Mouse (Mus musculus) left cerebral cortex, adult 8-10 months (tissue): ENCODE data around the gene Arl14. TPM values are rescaled to one million over a fixed set of nuclear protein-coding genes. Genes with fewer than 3 reads are reported as not detected.
"Not testable (repeated sequence)": the region's sequence is repeated elsewhere in the genome, so short reads cannot be mapped to it uniquely, and the experiment has no call there.

Experiments used
- DNase-seq, 2 experiments: peaks; one replicate each; pipeline ENCODE4 v3.0.0; 2022; ENCODE audit warnings: low spot score in 2 of 2
- total RNA-seq, 4 experiments: library from RNA; stranded (reverse); gene quantifications; 2 replicates each; pipeline ENCODE4 v1.2.4; 2022

Gene Arl14
- total RNA-seq, 4 experiments from 2014 or later, result not detected

DNA sequence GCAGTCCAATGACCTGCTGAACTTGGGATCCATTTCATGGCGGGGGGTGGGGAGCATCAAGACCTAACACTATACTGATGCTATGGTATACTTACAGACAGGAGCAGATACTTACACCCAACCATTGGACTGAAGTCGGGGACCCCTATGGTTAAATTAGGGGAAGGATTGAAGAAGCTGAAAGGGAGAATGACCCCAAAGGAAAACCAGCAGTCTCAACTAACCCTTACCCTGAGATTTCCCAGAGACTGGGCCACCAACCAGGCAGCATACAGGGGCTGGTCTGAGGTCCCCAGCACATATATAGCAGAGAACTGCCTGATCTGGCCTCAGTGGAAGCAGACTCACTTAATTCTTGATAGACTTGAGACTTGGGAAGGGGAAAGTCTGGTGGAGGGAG is 10.0 kb upstream of the Arl14 start:
- DNase-seq, result no peak

DNA sequence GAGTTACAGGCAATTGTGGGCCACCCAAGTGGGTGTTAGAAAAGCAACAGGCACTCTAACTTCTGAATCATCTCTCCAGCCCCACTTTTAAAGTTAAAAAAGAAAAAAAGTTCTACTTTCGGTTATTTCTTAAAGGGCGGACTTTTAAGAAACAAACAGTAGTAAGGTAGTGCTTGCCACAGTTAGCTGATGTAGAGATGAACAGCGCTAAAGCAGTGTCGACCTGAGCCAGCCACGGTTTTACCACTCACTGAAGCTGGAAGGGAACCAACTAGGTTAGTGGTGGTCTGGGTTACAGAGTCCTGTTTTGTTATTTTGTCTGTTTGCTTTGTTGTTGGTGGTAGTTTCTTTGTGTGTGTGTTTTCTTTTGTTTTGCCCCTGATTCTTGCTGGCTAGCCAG is 8.8 kb upstream of the Arl14 start:
- no peak for DNase-seq

DNA sequence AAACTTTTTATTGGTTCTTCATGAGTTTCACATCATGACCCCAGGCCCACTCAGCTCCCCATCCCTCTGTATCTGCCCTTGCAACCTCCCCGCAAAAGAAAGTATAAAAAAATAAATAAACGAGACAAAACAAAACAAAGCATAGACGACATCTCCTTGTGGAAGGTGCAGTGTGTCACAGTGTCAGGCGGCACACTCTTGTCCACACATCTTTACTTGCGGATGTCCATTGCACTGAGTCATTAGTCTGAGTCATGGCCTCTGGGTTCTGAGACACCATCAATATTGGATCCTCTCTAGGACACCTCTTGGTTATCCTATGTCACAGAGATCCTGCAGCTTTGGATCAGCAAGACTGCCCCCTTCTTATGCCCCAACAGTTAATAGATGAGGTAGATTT is 7.7 kb upstream of the Arl14 start:
- no peak for DNase-seq

DNA sequence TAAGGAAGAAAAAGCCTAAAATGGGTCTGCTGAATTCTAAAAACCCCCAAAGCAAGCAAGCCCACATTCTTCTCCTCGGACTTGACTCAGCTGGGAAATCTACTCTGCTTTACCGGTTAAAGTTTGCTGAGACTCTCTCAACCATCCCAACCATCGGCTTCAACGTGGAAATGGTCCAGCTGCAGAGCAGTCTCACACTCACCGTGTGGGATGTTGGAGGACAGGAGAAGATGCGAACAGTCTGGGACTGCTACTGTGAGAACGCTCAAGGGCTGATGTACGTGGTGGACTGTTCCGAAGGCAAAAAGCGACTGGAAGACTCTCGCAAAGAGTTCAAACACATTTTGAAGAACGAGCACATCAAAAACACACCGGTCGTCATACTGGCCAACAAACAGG is 282 bp downstream of the Arl14 start:
- no peak for DNase-seq

DNA sequence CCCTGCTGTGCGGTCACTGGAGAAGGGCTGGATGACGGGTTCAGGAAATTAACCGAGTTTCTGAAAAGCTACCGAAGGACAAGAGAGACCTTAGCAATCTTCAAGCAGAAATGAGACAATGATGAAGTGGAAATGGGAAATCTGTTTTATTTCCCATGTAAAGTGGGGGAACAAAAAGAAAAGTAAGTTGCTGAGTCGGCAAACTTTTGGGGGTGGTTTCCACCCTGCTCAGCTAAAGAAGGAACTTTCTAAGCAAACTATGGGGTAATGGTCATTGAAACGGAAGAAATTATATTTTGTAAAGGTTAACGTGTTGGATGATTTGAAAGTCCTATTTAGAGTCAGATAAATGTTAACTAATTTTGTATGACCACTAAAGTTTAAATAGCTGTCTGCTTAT is 768 bp downstream of the Arl14 start:
- DNase-seq, result no peak

DNA sequence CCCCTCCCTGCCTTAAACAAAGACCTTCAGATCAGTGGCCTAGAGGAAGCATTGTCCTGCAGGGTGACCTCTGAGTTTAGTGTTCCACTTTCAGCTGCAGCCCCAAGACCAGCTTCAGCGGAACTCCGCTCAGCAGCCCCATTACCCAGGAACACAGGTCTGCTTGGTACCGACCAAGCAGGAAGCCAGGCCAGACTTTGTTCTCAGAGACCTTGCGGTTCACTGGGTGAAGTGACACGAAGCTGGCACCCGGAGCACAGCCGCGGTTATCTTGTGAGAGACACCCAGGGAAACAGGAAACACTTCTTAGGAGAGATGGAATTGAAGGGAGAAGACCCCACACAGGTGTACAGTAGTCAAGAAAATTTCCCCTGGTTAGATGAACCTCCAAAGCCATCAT is 1.4 kb downstream of the Arl14 start:
- no peak for DNase-seq

DNA sequence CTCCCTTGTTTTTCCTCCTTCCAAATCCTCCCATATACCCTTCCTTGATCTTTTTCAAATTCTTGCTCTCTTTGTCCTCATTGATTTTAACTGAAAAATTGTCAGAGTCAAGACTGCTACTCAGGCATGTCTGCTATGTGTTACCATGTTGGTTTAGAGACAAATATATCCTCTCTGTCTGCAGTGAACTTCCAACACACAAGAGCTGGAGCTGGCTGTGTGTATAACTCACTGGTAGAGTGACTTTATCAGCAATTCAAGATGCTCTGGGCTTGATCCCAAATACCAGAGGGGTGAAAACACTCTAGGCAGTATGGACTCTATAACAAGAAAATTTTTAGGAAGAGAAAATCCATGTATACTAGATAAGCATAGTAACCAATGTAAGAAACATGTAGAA is 2.8 kb downstream of the Arl14 start:
- DNase-seq, result no peak

DNA sequence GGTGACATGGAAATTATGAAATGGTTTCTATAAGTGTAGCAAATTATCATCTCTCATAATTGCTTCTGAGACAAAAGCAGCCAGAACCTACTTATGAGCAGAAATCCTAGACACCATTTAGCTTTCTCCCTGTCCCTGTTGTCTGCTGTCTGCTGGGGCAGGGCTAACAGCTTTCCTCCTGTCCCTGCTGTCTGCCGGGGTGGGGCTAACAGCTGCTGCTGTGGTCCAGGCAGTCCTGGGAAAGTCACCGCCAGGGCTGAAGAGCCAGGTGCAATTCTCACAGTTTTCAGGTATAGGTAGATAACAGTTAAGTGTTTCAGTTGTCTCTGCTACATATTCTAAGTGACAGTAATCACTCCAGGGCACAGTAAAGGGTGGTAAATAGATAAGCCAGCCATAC is 4.3 kb downstream of the Arl14 start:
- no peak for DNase-seq

DNA sequence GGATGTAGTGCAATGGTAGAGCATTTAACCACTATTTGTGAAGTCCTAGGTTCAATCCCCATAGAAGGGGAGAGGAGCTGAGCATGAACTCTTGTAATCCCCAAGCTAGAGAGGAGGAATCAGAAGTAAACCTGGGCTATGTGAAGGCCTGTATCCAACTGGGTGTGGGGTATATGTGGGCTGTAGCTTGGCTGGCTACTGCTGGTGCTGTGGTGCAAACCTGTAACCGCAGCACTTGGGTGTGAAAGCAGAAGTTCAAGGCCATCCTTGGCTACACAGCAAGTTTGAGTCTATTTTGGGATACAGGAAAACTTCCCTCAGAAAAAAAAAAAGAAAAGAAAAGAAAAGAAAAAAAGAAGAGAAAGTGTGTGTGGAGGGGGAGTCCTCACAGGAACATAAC is 5.8 kb downstream of the Arl14 start:
- no peak for DNase-seq

DNA sequence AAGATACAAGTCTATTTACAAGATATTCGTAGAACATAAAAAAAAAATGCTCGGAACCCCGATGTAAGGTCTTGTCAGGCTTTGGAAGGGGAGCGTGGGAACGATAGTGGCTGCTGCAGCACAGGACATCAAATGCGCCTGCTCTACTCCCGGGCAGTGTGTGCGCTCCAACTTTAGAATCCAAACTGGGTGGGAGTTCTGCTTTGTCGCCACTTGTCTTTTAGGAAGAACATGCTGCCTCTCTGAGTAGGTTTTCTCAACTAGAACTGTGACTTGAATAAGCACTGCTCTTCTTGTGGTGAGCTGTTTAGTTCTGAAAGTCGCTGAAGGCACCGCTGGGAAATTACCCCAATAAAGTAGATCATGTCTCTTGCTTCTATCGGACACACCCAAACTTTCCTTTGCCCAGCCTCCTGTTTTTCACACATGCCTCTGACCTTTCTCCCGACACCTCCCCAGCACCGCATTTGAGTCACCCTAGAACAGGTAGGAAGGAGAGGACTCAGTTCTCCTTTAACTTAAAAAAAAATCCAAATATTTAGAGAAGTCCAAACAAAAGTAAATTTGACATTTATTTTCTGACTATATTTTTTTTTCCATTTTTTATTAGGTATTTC is 9.4 kb downstream of the Arl14 start:
- no peak for DNase-seq

DNA sequence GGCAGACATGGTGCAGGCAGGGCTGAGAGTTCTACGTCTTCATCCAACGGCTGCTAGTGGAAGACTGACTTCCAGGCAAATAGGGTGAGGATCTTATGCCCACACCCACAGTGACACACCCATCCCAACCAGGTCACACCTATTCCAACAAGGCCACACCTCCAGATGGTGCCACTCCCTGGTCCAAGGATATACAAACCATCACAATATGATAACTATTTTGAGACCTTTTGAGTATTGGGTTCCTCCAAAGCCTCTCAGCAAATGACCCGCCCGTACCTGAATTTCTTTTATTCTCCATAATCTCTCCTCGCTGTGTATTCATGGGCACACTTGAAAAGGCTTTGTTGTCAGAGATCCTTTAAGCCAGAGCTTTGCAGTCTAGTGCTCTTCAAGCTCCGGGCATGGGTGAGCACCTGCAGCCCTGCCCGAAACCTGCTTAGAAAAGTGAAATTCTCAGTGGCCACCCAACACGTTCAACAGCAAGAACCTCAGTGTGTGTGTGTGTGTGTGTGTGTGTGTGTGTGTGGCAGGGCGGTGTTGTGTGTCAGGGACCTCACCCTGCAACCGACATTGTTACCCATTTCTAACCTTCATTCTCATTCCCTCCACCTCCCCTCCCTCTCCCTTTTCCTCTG is 11.5 kb downstream of the Arl14 start:
- not testable (repeated sequence) for DNase-seq

DNA sequence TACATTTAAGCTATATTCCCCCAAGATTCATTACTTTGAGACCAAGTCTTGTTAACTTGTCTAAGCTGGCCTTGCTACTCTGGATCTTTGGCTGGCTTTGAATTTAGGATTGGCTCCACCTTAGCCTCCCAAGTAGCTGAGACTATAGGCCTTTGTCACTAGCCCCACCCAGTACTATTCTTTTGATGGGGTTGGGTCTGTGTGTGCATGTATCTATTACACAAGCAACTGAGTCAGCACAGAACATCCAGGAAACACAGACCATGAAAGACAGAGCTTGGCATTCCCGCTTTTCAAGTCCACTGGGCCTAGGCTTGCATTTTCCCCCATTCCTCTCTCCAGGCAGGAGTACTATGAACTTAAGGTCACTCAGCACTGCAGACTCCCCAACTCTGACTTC is 12.3 kb downstream of the Arl14 start:
- DNase-seq, result no peak

DNA sequence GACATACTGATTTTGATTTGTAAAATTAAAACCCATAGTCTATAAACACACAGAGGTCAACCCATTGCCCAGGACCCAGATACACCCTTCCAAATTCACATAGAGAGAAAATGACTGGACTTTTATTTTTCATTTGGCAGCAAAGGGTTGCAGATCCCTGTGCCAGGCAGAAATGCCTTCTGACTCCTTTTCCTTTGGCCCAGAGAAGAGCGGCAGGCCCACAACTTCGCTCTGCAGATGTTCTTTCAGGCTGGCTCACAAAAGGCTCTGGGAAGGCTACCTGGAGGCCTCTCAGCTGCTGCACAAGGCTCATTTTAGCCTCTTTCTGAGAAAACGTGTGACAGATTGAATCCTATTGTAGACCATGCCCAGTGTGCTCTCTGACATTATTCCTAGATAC is 13.6 kb downstream of the Arl14 start:
- DNase-seq, result no peak

DNA sequence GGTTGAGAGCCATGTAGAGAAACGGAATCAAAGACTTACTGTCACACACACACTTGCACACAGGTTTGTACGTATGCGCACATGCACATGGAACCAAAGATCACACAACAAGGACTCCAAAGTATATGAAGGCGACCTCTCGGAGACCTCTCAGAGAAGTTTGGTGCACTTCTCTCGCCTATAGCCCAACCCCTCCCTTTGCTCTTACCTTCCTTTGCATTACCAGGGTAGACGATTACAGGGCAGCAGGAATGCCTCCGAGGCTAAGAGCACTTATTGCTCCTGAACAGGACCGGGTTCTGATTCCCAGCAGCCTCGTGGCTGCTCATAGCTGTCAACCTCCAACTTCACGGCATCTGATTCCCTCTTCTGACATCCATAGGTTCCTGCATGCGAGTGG is 14.3 kb downstream of the Arl14 start:
- no peak for DNase-seq

DNA sequence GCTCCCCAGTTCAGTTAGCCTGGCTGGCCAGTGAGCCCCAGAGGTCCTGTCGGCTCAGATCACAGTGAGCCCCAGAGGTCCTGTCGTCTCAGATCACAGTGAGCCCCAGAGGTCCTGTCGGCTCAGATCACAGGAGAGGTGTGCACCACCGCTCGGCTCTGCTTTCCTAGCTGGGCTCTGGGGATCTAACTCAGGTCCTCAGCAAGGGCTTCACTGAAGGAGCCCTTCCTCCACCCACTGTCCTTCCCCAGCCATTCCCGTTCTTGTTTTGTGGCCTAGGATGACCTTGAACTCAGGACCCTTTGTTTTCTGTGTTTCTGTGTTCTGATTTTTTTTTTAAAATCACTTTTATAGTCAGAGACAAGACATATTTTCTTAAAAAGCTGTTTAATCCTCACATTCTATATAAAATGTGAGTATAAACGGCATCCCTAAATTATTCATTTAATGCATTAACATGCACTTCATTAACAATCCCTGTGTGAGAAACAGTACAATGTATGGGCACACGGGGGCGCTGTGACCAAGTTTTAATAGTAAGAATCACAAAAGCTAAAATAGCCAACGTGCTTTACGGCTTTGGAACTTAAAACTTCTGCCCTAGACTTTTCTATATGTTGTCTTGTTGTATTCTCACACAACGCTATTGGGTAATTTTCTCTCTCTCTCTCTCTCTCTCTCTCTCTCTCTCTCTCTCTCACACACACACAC is 16.1 kb downstream of the Arl14 start:
- DNase-seq, result peak in 1 of 2 experiments; percentile 67

DNA sequence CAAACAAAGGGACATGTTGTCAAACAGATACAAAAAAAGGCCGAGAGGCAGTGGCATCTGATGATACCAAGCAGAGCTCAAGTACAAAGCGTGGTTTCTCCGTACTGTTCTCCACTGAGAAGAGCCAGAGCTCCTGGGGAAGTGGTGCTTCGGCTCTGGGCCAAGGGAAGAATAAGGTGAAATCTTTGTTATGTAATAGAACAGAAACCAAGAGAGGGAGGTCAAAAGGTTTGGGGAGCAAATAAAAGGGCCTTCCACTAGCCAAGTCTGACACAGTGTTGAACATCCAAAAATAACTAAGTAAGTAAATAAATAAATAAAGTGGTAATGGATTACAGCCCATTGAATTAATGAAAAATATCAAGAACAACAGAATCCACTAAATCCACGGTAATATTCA is 17.0 kb downstream of the Arl14 start:
- no peak for DNase-seq

DNA sequence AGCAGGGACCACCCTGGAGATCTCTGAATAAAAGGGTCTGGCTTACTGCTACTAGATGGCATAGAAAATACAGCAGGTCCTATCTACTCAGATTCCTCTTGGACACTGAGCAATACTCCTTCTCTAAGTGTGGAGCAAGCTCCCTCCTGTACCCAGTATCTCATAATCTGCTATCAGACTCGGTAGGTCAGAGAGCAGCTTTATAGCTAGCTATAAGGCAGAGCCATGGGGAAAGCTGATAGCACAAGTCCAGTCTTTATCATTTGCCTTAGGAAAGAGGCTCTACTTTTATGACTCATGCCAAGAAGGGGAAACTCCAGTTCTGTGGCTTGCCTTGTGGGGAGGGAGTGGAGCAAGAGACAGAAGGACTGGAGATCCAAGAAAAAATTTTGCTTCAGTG is 18.8 kb downstream of the Arl14 start:
- DNase-seq, result no peak

DNA sequence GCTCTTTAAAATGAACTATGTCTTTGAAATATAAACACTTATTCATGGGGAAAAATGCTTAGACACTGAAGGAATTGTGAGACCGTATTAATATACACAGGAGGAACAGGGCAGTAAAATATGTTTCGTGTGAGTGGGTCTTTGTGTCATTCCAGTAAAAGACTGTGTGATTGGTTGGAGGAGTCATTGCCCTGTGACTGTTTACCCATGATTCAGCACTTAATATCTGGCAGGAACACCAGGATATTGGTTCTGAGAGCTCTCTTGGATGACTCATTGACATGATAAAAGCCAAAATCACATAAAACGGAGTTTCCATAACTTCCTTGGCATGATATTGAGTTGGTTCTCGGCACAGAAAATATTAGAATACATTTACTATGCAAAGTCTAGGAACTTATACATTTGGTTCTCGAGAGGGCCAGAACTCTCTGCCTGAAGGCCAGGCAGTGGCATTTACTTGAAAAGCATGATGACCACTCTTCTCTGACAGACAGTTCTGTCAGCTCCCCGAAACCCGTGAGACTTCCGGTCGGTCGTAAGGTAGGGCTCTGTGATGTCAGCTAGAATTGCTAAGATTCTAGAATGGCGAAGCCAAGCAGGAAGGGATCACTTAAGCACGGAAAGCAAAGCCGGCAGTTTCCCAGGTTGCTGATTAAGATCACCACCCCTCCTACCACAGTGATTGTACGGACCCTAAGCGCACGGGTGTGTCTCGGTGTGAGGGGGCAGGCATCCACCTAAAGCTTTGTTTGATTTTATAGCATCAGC is 31.1 kb downstream of the Arl14 start:
- no peak for DNase-seq

DNA sequence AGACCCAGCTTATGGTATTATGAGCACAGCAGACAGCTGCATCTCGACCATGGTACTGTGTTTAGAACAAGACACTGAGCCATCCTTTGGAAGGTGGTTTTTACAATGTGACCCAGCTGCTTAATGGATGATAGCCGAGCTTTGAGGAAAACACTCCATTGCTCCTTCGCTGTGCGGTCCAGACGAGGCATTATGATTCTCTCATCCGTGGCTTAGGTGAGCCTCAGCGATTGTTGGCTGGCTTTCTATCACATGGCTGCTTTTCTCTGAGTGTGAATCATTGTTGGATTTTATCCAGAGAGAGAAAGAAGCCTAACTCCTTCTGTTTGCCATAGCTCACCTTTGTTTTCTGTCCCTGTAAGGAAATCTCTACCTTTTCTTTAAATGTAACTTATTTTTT is 32.5 kb downstream of the Arl14 start:
- no peak for DNase-seq

DNA sequence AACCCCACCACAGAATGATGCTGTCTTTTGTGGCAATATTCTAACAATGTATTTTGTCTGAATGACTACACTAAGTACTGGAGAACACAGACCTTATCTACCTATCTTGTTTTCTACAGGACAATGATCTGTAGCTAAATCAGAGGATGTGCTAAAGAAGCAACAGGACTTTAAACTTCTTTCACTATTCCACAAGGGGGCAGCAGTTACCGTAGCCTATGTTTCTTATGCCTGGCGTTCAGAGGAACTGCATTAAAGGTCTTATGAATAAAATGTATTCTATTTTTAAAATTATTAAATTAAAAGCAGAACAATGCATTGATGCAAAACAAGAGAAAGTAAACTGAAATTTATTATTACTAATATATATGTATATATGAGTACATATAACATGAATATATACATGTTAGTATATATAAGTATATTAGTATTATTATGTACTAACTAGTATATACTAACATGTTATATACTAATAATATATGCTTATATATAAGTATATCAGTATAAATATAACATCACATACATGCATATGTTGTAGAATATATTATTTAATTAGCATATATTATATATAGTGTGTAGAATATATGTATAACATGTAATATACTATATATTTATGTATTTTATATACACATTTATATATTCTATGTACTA is 35.0 kb downstream of the Arl14 start:
- no peak for DNase-seq

DNA sequence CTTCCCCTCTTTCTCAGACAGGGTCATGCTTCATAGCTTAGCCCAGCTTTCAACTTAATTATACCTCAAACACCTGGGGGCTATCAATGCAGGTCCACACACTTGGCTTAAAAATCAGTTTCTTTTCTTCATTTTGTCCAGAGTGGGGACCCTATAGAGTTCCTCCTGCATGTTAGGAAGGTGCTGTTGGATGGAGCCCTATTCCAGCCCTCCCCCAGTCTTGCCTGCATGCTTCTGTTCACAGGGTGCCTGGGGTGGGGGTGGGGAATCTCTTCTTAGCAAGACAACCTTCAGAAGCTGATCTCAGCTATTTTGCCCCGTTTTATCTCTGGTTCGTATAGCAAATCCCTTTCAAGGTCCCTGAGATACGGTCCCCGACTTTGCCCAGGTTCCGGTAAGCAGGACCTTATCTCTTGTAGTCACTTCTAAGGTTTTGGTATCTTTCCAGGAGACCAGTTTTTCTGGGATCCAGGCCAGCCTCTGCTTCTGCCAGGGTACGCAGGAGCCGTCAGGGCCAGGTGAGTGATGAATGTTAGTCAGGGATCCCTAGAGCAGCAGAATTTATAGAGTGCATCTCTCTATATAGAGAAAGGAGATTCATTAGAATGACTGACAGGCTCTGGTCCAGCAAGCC is 40.9 kb downstream of the Arl14 start:
- DNase-seq, result no peak
